Mouse (Mus musculus) macrophage (primary cell): ENCODE data around the gene Acnat2. TPM values are rescaled to one million over a fixed set of nuclear protein-coding genes. Genes with fewer than 3 reads are reported as not detected.

Experiments
- polyA plus RNA-seq: library from polyadenylated mRNA; stranded (reverse); fragments of 250-400 nt; gene quantifications from 3 replicates; pipeline ENCODE4 v1.2.4, GENCODE M21; 2018; ENCODE audit warnings: inconsistent platforms

The Acnat2 gene
- polyA plus RNA-seq, 1 experiment from 2014 or later: not detected

Other genes with a start within 250 kb of the Acnat2 start
- not detected in 3 replicates for gene Acnat1, start 65.8 kb upstream of the Acnat2 start, polyA plus RNA-seq
- gene Baat, start 98.4 kb upstream of the Acnat2 start, polyA plus RNA-seq: not detected in 3 replicates
- gene Mrpl50, start 112.9 kb upstream of the Acnat2 start, polyA plus RNA-seq: 16.6 to 26.8 TPM (median 24.5 TPM) in 3 replicates
- 2.0 to 4.0 TPM (median 3.0 TPM) in 3 replicates for gene Zfp189, start 113.0 kb upstream of the Acnat2 start, polyA plus RNA-seq
- not detected in 3 replicates for gene Aldob, start 141.4 kb upstream of the Acnat2 start, polyA plus RNA-seq
- not detected in 3 replicates for gene Tmem246, start 189.7 kb upstream of the Acnat2 start, polyA plus RNA-seq
- 27.6 to 28.7 TPM (median 28.4 TPM) in 3 replicates for gene Rnf20, start 223.9 kb upstream of the Acnat2 start, polyA plus RNA-seq